Mouse (Mus musculus) heart, postnatal 25 days (tissue): Measurements from ENCODE around the gene Lcor. TPM values are rescaled to one million over a fixed set of nuclear protein-coding genes. Genes with fewer than 3 reads are reported as not detected.

Experiments
- DNase-seq: peaks from one replicate; pipeline ENCODE4 v3.0.0; 2022; ENCODE audit warnings: low spot score
- intact Hi-C: fragments of 180-260 bp; cut with DNase I; formaldehyde crosslinking; loops from one replicate; pipeline ENCODE4 v1.15.1; 2025
- total RNA-seq, 2 experiments: library from RNA; stranded (reverse); gene quantifications; 2 replicates each; pipeline ENCODE4 v1.2.3; 2021

Lcor gene
- total RNA-seq, 2 experiments from 2014 or later: 11.9 to 12.3 TPM

DNA sequence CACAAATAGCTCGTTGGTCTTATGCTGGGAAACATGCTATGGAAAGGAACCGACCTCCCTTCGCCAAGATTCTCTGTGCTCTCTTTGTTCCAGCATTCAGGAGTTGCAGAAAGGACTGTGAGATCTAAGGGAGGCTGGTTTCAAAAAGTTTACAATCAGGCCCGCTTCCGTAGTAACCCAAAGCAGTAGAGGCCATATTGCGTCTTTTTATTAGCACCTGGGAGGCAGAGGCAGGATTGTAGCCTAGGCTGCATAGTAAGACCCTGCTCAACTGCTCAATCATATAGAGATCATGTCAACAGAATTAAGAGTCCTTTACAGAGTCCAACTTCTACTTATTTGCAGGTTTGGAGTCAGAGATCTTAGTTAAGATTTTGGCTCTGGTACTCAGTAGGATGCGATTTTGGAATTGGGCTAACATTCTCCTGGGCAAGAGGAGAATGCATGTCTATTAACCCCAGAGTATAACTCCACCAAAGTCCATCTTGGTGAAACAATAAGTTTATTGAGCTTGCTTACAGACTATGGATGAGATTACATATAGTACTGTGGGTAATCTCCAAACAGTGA lies 8.8 kb upstream of the Lcor start:
- intact Hi-C loops: no loop called here
- DNase-seq: no peak

DNA sequence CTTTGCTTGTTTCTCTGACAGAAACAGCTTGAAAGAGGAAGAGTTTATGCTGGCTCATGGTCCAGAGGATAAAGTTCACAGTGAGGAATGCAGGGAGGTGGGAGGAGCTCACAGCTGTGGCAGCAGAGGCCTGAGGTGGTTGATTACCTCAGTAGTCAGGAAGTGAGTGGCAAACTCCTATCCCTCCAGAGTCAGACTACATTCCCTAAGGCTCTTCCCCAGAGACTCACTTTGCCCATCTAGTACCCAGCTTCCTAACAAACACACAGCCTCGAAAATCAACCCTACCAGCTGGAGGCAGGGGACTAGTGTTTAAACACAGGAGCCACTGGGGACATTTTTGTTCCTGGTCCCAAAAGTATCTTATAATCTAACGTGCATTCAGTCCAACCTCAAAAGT lies 7.5 kb upstream of the Lcor start:
- DNase-seq: no peak
- intact Hi-C loops: no loop called here

DNA sequence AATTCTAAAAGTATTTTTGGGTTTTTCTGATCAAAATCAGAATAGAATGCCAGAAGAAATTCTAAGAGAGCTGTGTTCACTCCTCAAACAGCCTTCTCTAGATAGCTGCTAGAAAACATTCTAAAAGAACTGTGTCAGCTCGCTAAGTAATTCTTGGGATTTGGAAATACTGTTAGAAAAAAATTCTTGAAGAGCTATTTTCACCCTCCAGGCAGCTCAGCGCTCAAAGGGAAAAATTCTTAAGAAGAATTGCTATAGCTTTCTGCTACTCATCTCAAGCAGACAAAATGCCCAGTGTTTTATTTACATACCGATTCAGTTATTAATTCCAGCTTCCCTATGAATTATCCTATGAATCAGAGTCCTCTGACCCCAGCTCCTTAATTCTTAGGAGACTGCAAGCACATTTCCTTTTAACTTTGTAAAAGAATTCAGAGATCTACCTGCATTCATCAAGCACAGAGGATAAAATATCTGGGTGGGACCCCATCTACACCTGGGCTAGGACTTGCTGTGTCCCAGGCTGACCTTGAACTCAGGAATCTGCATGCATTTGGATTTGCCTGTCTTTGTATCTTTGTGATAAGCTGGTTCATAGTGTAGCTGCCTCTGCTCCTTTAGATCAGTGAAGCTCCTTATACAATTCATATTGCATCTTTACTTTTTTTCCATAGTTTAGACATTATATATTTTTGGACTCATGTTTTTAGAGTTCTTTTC lies 5.7 kb upstream of the Lcor start:
- DNase-seq: no peak
- intact Hi-C loops: no loop called here

DNA sequence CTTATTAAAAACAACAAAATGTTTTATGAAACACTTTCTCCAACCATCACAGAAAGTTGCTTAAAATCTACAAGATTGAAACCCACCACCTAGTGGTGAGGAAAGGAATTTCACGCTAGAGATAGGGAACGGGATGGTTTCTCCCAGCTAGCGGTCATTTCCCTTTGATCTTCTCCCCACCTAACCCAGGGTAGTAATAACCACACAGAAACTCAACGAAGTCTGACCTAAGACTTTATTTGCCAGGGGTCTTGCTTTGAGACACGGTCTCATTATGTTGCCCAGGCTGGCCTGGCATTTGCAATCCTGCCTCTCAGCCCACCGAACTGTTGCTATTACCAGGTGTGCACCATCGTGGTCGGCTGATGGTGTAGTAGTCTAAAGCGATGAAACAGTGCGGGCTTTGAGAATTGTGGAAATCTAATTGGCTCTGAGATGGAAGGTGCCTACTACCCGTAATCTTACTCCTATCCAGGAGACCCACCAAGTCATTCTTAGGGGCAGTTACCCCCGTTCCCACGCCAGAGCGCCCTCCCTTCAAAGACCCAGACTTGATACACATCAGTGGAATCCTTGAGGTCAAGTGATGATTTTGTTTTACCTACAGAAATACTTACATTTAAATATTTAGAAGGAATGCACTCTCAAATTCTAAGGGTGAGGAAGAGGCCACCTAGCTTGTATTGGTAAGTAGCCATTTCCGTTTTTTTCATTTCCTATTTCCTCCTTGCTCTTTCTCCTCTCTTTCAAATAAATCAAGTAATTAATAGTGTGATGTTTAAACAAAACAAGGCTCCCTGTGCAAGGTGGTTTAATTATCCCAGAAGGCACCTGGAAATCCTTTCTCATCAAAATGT lies 1.2 kb upstream of the Lcor start:
- DNase-seq: no peak
- intact Hi-C loops: loop anchor here (5.0 kb wide), 3 partner anchors 141 to 214 kb away; no protein-coding TSS in a partner anchor

DNA sequence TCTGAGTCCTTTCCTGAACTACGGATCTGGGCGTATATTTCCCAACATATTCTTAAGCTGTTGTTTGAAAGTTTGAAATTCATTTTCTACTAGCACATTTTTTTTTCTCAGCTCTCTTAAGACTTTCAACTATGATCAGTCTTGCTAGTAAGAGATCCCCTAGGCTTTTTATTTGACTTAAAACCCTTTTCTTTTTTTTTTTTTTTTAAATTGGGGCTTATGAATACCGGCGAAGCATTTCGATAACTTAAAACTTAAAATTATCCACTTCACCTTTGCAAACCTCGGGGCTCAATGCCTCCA lies 599 bp upstream of the Lcor start:
- intact Hi-C loops: loop anchor here (5.0 kb wide), 3 partner anchors 140 to 215 kb away; no protein-coding TSS in a partner anchor
- DNase-seq: no peak

DNA sequence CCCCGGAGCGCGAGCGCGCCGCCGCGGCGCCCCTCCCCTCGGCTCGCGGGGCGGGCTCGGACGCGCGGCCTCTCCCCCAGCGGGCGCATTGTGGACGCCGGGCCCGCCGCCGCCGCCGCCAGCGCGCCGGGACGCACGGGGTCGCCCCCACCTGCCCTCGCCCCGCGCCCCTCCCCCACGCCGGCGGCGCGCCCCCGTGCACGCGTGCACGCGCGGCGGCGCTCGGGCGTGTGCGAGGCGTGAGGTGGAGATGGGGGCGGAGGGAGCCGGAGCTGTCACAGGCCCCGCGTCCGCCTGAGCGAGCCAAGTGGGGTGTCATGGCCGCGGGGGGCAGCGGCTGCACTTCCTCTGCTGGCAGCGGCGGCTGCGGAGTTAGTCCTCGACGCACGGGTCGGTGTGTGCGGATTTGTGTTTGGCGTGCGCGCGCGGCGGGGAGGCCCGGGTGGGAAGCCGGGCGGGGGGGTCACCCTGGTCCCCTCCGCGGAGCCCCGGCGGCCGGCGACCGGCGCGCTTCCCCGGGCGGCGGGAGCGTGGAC lies 540 bp downstream of the Lcor start:
- DNase-seq: peak; percentile 64
- intact Hi-C loops: loop anchor here (5.0 kb wide), 3 partner anchors 139 to 216 kb away; no protein-coding TSS in a partner anchor

DNA sequence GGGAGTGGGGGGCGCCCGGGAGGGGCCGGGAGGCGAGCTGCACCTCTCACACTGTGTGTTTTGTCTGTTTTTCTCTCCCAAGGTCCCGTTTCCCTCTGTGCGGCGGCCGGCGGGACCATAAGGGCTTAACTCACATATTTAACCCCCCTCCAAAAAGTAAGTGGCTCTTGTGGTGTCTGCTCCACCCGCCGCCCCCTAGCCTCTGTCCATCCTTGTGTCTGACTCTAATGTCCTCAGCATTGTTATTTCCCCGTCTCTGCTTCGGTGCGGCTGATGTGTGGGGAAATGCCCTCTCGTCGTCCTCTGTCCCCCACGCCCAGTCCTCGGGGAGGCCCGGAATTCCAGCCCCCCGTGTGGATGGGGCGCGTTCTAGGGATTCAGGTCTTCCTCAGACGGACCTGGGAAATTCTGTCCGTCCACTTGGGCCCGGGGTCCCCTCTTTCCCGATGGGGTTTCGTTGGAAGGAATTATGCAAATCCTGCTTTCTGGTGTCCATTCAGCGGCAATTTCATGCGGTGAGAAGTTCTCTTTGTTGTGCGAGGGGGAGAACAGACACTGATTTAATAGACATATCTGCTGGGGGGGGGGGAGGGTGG lies 1.1 kb downstream of the Lcor start:
- peak; percentile 16 for DNase-seq

DNA sequence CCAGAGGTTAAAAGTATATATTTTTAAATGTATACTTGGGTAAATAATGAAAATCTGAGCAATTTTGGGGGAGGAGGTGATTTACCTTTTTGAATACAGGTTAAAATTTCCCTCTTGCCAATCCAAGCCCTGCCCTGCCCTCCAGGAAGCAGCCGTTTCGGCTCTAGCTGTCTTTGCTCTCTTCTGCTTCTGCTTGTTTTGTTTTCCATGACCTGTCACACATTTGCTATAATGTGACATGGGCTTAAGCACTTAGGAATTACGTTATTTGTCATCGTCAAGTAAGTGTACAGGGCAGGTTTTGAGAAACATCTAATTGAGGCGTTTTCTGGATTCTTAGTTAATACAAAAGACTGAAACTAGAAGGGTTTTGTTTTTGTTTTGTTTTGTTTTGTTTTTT lies 1.9 kb downstream of the Lcor start:
- intact Hi-C loops: loop anchor here (5.0 kb wide), 3 partner anchors 138 to 217 kb away; no protein-coding TSS in a partner anchor
- DNase-seq: no peak

More for the DNA sequence above, 1.1 kb downstream of the Lcor start:
- intact Hi-C loops: loop anchor here (5.0 kb wide), 3 partner anchors 139 to 216 kb away; no protein-coding TSS in a partner anchor

DNA sequence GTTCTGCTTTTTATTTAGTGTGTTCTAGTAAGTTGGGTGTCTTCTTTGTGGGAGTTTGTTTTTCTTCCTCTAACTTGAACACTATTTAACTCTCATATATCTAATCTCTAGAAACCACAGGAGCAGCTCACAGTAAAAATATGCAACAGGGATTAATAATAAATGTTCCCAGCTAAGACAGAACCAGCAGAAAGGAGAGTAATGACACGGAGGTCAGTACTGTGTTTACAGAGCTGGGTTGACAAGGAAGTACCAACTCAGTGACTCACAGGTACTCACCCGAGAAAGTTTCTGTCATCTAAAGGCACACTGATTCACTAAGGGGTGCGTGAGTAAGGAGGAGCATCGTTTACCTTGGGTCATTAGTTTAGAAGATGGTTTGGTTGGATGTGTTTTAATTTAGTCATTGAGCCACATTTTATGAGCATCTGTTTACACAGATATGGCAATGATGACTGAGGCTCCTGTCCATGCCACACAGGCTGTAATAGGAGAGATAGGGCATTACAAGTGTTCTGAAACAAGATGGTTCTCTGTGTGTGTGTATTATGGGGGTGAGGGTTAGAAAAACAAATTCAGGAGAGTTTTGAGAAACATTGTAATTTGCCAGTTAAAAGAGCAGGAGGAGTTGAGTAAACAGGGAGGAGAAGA lies 13.1 kb downstream of the Lcor start:
- no peak for DNase-seq
- intact Hi-C loops: no loop called here

DNA sequence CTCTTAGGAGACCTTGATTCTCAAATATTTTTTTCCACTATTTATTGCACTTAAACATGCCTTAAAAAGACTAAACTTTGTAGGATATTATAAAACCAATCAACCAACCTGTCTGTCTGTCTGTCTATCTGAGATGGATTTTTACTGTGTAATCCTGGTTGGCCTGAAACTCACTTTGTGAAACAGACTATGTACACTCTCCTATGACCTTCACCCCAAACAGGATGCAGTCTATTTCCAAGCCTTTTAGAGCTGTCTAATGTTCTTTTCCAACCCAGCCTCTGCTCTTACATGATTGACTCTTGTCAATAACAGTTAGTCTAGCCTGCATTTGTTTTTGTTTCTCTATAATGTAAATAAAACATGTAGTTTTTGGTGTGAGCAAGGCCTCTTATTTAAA lies 13.6 kb downstream of the Lcor start:
- intact Hi-C loops: no loop called here
- no peak for DNase-seq

DNA sequence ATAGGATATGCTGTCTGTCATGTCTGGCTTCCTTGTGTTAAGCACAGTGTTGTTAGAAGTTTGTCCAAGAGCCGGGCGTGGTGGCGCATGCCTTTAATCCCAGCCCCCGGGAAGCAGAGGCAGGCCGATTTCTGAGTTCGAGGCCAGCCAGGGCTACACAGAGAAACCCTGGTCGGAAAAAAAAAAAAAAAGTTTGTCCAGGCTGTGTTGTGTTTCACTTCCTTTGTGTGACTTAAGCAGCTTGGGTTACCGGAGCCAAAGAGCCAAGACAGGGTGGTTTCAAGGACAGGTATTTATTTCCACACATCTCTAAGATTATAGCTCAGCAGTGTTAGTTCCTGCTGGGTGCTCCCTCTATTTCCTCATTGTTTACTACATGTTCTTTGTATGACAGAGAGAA lies 25.4 kb downstream of the Lcor start:
- intact Hi-C loops: no loop called here
- no peak for DNase-seq

DNA sequence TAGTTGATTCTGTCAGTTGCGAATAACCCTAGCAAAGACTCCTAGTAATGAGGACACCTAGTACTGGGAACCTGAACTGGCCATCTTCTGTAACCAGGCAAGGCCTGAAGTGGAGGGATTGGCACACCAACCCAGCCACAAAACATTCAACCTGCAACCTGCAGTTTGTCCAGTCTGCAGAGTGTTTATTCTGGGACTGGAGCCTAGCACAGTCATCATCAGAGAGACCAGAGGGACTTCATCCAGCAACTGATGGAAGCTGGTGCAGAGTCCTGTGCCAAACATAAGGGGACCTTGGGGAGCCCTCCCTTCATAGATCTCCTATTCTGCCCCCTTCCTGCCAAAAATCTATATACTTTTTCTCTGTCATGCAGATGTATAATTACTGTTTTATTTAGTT lies 32.4 kb downstream of the Lcor start:
- no peak for DNase-seq

DNA sequence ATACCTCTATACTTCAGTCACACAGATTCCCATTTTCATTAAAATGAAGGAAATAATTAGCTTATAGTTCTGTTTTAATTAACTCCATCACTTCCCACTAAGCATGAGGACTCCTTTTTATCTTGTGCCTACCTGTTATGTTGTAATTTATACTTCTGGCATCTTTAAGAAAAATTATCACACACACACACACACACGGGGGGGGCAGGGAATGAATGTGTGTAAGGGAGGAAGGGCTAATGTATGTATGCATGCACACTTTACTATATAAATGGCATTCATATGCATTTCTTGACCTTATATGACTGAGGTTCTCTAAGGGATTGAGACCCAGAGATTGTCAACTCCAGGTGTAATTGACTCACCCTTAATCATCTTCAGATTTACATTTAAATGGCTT lies 33.1 kb downstream of the Lcor start:
- intact Hi-C loops: no loop called here
- DNase-seq: no peak

More for the DNA sequence above, 32.4 kb downstream of the Lcor start:
- intact Hi-C loops: no loop called here

DNA sequence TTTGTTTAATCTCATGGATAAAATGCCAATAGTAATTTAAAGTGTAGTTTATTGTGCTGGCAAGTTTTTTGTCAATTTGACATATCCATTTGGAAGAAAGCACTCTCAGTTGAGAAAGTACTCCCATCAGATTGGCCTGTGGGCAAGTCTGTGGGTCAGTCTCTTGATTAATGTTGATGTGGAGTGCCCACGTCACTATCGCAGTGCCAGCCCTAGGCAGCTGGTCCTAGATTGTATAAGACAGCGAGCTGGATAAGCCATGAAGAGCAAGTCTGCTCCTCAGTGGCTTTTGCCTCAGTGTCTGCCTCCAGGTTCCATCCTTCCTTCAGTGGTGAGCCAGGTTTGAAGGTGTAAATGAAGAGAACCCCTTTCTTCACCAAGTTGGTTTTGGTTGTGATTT lies 34.6 kb downstream of the Lcor start:
- intact Hi-C loops: no loop called here
- no peak for DNase-seq

DNA sequence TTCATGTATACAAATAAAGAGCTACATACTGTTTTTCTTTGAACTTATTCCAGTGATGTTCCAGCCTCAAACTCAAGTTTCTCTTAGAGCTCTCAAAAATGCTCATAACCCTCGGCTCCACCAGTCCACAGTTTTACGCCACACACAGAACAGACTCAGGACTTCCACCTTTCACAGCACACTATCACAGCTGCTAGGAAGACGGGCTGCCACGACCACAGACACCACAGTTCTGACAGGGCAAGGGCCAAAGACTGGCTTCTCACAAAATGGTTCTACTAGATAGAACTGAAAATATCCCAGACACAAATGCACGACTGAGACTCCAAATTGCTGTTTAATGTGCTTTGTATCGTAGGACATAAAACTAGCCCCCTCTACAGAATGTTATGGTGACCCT lies 36.7 kb downstream of the Lcor start:
- no peak for DNase-seq

DNA sequence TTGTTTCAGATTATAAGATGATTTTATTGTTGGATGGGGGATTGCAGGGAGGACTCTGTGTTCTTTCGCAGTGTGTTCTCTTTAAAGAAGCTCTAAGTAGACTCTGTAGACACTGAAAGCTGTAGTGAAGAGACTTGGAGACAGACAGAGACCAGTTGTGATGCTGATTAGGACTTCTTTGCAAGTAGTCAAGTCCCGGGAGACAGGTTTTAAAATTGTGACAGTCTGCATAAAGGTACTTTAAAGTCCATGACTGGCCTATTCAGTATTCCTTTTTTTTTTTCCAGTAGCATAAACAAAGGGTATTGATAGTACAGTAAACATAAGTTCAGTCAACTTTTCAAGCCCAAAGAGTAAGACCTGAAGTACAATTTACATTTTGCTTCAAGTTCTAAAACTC lies 39.8 kb downstream of the Lcor start:
- intact Hi-C loops: no loop called here
- DNase-seq: no peak

More for the DNA sequence above, 36.7 kb downstream of the Lcor start:
- intact Hi-C loops: no loop called here

DNA sequence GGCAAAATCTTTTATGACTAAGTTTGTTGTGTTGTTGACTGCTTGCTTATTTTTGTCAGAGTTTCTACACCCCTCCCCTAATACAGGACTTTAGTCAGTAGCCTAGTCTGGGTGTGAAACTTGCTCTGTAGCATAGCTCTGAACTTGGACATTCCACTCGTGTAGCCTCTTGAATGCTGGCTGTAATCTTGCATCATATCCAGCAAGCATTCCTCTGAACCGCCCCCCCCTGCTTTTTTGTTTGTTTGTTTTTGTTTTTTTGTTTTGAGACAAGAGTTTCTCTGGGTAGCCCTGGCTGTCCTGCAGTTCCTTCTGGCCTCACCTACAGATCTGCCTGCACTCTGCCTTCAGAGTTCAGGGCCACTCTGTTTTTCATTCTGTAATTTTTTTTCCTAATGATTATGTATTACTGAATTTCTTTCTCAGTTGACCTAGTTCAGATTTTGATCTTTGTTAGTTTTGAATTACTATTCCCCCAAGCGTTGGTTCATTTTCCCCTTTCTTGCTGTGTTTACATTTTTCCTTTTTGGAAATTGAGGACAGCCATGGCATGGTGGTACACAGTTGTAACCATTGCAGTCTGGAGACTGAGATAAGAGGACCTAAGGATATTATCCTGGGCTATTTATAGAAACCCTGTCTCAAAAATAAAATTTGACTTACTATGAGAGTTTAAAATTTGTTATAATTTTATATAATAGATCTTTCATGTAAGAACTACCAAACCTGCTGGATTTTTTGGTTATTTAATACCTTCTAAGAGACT lies 41.5 kb downstream of the Lcor start:
- intact Hi-C loops: no loop called here
- no peak for DNase-seq

DNA sequence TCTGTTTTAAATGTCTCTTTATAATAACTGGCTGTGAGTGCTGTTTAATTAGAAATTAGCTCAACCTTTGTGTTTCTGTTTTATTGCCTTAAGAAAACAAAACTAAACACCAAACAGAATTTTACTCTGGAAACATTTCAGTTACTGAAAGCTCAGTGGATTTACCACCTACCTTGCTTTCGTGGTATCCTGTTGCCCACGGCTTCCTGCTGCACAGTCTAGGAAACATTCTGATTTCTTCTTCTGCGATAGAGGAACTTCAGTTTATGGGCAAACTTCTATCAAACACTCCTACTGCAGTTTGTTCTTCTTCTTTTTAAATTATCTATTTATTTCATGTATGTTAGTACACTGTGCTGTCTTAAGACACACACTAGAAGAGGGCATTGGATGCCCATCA lies 46.7 kb downstream of the Lcor start:
- intact Hi-C loops: no loop called here
- no peak for DNase-seq

DNA sequence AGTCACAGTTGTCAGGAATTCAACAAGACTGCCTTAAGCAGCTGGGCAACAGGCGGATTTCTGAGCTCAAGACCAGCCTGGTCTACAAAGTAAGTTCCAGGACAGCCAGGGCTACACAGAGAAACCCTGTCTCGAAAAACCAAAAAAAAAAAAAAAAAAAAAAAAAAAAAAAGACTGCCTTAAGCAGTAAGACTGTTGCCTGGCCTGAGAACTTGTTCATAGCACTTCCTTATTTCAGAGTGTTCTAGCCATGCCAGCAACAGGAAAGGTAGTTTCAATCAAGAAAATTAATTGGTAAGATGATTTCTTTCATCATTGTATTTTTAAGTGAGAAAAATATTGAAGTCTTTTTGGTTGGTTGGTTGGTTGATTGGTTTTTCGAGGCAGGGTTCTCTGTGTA lies 51.6 kb downstream of the Lcor start:
- no peak for DNase-seq

More for the DNA sequence above, 51.6 kb downstream of the Lcor start:
- intact Hi-C loops: no loop called here
